Mouse (Mus musculus) cerebellum, adult 11-12 months (tissue): Measurements from ENCODE around the gene Baz2b.

Experiments
- DNase-seq: peaks from one replicate; pipeline ENCODE4 v3.0.0; 2022

The Baz2b gene

DNA sequence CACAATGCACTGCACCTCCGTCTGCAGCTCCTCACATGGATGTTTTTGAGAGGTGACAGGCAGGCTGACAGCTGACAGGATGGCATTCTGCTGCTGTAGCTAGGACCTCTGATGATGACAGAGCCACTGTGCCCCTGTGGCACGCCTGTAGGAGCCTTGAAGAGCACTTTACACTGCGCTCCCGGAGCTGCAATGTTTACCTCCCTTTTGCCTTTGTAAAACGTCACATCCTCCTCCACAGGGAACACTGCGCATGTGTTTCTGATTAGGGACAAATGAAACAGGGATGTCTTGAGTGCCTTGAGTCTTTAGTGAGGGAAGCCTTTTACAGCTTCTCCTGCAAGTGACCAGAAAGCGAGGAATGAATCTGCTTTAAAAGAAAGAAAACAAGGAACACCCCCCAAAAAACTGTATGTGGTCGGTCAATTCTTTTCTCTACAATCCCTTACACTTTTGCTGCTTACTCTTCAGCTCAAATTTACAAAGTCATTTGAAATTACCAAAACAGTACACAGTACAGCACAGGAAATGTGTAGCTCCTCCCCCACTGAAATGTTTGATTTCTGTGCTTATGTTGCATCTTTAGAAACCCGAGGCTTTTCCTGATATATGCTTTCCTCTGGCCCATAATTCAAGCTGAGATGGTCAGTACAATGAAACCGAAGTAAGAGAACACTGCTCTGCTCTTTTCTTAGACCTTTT, 217.0 kb downstream of the Baz2b start:
- no peak for DNase-seq

DNA sequence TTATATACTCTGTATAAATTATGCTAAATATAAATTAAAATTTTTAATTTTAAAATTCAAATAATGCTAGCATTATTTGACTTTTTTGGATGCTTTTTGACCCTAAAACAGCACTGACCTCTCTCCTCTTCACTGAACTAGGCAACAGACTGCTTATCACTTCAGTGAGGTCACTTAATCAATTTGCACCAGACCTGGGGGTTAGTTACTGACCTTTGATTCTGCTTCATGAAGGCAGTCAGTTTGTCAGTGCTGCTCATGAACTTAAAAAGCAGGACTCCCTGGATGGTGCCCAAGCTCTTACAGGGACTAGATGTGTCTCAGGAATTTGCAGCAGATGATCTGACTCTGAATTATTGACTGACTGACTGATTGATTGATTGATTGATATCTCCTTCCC, 217.9 kb downstream of the Baz2b start:
- DNase-seq = no peak

DNA sequence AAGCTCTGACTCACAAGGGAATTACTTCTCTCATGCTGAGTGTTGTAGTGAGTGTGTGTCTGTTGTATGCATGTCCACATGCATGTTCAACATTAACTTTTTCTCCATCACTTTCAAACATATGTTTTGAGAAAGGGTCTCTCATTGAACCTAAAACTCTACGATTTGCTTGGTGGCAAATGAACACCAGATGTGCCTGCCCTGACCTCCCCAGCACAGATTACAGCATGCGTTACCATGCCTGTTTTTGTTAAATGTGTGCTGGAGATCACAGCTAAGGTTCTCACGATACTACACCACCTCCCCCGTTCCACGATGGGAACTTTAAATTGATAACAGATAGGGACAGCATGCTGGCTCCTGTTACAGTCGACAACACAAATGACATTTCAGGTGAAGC, 222.1 kb downstream of the Baz2b start:
- no peak for DNase-seq

DNA sequence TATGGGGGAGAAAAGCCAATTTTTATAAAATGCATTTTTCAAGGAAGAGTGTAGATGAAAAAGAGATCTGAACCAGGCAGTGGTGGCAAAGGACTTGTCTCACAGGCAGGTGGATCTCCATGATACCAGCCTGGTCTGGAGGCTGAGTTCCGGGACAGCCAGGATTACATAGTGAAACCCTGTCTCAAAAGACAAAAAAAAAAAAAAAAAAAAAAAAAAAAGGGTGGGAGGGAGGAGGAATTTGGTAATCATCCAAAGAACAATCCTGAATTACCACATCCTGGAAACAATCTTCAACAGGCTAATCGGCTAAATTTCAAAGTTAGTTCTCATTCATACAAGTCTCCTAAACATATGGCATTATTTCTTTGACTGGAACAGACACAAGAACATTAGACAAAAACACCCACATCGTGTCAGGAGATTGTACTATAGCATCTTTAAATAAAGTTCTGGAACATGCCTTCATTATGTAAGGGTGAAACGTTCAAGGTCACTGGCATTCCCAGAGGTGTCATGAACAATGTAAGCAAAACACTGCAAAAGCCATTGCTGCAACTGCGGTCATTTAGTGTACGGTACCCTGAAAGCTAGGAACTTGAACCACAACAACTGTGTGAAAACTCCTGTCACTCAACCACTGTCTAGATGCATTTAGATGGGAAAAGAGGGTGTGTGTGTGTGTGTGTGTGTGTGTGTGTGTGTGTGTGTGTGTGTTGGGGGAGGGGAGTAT, 230.0 kb downstream of the Baz2b start:
- no peak for DNase-seq

DNA sequence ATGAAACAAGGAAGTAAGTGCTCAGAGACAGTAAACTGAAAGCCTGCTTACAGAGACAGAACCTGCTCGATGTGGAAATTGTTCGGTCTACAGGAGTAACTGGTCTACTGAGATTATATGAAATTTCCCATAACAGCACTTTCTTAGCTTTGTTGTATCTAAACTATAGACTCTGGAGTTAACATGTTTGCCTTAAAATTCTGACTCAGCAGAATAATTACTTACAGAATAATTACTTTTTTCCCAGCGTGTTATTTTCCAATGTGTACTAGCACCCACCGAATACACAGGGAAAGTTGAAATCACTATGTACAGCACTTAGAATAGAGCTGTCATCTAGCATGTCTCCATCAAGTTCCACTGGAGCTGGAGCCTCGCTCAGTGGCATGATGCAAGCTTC, 233.0 kb downstream of the Baz2b start:
- no peak for DNase-seq

DNA sequence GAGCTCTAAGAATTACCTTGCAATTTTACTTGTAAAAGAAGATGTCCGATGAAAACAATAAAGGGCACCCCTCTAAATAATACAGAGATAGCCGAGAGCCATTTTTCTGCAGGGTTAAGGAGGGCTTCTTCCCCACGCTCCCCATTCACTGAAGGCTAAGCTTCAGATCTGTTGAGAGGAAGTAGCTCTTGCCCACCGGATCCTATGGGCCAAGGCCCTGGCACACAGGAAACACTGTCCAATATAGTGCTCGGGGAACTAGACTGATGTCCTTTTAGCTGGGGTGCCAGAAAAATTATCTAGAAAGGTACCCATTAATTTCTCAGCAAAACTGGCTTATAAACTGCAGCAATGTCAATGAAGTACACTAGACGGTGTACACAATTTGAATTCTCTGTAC, 233.9 kb downstream of the Baz2b start:
- DNase-seq = no peak

DNA sequence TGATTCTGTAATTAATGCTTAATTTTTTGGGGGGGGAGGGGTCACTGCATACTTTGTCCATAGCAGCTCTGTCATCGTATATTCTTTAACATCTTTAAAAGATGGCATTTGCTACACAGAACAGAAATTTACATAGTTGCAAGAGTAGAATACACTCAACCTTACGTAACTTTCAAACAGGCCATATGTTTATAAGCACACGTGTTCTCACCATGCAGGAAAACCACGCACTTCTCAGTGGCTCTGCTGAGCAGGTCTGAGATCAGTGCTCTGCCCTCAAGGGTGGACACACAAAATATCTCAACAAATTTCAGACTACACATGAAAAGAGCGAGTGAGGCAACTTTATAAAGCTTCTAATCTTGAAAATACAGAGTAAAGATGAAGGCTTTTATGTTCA, 235.7 kb downstream of the Baz2b start:
- DNase-seq = no peak

DNA sequence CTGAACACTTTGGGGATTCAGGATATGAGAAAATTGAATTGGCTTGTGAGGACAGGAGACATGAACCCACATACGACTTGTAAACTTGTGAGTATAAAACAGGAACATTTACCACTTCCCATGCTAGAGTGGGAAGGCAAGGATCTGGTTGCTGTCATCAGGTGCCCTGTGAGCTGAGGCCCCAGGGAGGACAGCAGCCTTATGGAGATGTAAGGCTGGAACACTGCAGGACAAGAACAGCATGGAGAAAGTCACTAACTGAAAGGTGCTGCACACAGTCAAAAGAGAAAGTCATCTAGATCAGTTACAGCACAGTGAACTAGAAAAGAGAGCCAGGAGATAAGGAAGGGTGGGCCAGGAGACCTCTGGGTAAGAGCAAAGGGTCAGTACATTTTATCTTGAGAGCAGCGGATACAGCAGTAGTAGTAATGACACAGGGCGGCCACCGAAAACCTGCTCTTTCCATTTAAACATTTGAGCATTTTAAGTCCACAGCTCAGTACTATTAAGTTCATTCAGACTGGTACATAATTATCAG, 236.5 kb downstream of the Baz2b start:
- DNase-seq = no peak

DNA sequence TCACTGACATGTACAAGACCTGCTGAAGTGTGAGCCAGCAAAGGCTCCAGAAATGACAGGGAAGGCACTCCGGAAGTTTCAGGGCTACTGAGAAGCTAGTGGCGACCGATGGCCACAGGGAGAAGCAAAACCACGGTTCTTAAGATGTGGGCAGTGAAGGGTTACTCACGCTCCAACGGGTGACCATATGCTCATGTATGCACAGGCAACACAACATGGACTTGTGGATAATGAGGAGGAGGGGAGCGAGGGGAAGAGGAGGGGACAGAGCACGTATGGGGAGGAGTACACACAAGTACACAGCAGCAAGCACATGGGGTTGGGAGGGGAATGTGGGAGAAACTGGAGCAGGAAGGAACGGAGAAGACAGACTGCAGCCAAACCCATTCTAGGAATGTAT, 239.1 kb downstream of the Baz2b start:
- no peak for DNase-seq

DNA sequence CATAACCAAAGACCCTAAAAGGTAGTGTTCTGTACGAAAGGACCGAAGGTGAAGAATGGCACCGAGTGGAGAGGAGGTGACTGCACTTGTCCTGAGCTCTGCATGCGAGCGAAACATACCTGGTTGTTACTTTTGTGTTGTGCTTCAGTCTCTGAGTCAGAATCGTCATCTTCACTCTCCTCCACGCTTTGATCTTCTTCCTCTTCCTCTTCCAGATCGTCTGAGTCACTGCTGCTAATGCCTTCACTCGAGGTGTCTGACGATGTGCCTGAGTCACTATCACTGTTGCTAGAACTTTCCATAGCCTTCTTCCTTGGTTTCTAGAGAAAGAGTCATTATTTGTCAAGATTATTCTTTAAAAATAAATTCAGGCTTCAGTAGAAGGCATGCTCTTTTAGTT, 240.5 kb downstream of the Baz2b start:
- DNase-seq = no peak

DNA sequence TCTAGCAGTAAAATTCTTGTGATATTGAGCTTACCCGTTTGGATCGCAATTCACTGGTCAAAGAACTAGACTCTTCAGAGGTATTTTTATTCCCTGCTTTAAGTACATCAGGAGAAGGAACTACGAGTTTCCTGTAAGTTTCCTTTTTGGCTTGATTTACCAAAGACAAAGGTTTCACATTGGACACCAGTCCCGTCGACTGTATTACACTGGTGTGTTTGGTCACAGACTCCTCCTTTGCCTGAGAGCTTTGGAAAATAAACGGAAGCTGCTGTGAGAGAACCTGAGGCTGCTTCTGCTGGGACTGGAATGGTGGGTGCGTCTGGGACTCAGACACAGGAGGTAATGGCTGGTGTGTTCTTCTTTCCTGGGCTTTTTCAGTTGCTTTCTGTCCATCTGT, 241.0 kb downstream of the Baz2b start:
- DNase-seq = no peak

DNA sequence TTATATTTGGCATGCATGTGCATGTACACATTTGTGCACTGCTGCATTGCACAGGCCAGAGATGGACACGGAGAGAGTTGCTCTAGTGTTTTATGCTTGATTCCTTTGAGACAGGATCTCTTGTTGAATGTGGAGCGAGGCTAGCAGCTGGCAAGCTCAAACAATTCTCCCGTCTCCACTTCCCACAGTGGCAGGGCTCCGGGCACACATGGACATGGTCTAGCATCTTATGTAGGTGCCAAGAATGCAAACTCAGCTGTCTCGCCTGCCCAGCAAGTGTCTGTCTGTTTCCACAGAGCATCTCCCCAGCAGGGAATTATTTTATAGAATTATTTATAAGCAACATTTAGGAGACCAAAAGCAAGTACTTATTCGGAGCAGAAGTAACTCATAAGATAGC, 243.2 kb downstream of the Baz2b start:
- DNase-seq = no peak

DNA sequence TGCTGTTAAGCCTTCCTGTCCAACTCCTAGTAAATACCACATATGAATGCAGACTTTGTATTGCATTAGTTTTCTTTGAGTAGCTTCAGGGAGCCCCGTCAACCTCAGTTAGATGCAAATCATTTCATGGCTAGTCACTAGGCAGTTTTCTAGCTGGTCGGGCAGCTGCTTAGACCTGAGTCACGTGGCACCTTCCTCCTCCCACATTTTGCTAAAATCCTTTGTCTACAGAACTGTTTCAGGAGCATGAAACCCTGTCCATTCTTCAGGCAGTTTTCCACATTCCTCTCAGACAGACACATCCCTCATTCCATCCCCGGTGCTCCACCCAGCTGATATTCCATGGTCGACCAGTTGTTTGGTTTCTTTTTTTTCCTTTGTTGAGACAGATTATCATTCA, 246.6 kb downstream of the Baz2b start:
- no peak for DNase-seq

DNA sequence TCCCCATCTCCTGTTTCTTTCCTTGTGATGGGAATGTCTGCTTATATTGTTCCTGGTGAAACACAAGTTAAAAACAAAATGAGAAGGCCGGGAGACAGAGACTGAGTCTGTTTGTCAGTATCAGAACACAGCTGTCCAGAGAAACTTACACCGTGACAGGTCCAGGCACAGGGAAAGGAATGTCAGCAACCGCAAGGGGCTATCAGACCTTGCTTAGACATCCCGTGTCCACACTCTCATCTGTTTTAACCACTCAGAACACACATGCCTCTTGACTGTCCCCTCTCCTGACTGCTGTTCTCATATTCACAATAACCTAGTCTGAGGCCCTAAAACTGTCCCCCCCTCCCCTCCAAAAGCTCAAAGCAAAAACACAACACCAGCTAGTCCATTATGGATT, 247.1 kb downstream of the Baz2b start:
- no peak for DNase-seq

DNA sequence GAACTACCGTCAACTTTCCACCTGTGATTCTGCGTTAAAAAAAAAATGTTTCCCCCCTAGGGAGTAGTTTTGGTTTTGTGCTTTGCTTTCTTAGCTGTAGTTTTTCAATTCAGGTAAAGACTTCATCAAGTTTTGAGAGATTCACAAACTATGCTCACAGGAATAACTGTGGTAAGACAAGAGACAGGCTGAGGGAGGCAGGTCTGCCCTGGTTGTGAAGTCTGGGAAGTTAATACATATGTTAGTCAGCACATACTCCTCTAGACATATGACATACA, 249.2 kb downstream of the Baz2b start:
- no peak for DNase-seq

DNA sequence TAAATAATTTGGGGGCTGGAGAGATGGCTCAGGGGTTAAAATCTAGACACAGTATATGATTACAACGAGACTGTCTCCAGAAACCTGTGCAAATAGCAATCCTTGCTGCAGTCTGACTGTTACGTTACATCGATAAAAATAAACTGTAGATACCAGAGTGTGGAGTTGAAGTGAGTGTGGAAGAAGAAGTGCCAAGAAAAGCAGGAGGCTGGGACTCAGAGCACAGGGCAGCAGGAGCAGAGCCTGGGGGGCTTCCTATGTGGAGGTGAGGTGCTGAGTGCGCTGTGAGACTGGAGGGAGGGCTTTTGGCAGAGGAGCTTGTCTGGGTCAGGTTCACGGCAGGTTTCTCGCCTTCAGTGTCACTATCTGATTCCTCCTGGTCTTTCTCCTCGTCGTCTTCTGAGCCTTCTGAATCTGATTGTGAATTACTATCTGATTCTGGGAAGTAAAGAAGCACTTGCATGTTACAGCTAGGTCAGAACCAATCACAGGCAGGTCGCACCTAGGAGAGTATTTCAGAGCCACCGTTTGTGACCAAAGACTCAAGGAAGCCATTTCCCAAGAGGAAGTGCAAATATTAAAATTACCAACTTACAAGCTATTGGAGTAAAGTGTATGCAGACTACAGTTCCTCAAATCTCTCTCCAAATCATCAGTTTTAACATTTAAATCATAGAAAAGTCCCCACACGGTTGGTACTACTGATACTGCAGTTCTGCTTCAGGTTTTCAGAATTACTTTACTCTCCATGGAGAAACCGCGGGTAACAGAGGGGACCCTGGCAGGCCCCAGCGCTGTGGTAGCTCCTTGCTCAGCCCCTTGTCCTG, 249.8 kb downstream of the Baz2b start:
- DNase-seq = no peak

DNA sequence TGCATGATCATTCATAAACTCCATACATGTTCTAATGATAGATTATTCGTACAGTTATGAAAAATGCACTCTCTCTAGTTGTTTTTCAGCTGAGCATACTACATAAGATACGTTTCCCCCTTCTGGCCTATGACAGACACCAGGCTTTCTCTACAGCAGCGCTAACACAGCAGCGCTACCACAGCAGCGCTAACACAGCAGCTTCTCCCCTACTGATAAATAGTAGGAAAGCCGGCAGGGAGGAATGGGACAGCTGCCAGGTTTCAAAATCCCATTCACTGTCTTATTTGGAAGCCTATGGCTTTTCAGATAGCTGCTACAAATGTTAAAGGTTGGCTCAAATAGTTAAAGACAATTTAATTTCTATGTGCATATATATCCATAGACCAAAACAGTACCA, 251.1 kb downstream of the Baz2b start:
- no peak for DNase-seq

DNA sequence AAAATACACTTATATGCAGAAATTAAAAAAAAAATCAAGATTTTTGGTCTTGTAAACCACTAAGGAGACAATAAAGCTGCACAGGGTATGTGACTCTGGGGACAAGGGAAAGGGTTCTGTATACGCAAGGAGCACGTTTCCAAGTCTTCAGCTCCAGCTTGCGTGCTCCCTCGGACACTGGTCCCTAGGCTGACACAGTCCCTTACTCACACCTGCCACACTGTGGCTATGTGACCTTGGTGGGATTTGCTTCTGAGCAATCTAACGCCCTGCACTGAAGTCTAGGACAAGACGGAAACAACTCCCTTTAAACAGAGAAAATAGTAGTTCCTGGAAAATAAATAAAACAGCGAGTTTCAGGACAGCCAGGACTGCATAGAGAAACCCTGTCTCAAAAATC, 253.7 kb downstream of the Baz2b start:
- no peak for DNase-seq

DNA sequence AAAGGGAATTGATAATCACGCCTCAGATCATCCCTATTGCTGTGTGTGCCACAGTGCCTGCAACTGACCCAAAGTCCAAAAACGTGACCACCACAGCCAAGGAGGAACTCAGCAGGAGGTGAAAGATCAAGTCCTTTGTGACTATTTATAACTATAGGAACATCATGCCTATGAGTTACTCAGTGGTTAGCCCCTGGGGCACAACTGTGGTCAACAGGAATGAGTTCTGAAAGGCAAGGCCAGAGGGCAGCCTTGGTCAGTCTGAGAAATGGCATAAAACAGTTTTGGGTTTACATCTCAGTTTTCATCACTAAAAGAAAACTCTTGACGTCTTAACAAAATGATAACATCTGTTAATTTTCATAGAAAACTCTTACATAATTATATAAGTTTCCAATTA, 254.8 kb downstream of the Baz2b start:
- DNase-seq = no peak

DNA sequence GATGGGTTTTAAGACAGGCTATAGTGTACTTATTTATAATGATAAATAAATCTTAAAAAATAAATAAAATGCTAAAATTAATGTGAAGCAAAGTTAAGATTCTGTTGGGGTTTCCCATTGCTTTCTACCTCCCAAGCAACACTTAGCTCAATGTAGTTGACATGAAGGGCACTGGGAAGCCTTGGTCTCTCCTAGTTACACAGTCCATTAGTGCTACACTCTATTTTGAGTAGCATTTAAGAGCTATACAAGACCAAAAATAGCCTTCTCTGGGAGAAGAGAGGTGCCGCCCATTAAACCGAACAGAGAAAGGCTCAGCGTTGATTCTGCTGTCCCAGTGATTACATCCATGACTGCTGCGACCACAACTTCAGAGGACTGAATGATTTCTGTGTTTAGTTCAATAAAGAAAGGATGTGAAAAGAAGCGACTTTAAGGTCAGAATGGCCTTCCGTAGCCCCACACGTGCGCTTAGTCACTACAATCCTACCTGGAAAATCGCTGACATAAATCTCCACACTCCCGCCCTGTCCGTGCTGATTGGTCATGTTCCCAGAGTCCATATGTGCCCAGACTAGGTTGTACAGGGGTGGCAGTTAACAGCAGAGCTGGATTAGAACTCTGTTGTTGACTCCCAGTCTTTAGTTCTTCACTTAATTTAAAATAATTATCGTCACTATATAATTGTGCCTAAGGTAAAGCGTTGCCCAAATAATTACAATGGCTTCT, 257.2 kb downstream of the Baz2b start:
- no peak for DNase-seq

DNA sequence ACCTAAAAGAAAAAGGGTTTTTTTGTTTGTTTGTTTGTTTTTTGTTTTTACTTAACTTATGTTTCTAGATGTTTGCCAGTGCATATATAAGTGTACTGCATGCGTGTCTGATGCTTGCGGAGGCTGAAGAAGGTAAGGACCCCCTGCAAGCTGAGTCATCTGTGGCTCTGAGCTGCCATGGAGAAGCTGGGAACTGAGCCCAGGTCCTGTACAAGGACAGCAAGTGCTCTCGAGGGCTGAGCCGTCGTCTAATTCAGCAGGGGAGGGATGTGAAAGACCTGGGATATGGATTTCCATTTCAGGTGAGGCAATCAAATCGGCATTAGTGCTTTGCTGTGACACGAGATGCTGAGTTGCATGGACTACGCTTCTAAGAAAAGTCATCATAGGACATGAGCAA, 257.9 kb downstream of the Baz2b start:
- DNase-seq = peak; percentile 55

DNA sequence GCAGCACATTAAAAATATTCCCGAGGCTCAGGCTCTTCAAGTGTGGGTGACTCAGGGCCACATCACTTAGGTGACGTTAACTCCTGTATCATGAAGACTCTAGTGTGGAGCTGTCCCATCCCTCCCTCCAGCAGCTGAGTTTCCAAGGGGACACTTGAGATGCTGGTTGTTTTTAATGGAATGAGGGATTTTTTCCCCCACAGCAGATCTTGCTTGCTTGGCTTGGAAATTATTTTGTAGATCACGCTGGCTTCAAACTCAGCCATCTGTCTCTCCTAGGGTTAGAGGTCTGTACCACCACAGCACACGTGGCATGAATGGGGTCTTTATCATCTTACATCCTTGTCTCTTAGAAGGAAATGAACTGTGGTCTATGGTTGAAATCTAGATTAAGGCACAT, 258.5 kb downstream of the Baz2b start:
- DNase-seq = peak; percentile 26

DNA sequence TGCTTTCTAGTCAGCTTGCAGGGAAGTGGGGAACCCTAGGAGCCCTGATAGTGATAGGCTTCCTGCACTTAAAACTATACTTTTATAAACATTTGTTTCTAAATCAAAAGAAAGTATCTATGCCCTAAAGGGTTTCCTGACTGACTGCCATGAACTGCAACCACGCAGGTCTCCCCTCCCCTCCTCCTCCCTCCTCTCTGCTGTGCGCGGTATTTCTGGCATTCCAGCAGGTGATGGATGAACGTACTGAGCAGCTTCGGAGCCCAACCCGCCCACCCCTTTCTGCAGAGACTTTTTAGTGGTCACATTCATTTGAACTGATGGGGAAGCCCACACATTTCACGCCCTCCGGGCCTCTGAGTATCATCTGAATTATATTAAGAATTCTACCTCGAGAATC, 273.3 kb downstream of the Baz2b start:
- DNase-seq = no peak
